Mouse (Mus musculus): ENCODE results near the gene Tgfb3.

Tgfb3 gene

GRCm38 (mm10) chr12:86027000-86027399, 51.8 kb downstream of the Tgfb3 start:
- DNase-seq, result no peak

DNA sequence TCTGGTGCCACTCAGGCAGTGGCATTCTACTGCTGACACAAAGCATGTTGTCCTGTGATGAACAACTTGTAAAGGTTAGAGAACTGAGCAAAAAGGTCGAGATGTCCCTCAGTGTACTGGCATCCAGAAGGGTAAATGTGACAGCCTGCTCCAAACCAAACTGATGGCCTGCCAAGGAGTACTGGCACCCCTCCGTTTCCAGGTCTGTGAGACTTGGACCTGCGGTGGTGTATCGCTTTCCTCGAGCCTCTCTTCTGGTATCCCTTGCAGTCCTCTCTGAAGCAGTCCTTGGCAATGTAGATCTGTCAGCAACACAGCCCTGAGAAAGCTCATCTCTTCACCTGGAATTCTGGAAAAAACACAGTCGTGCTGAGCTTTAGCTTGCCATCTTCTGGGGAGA, 53.4 kb downstream of the Tgfb3 start:
- DNase-seq, result no peak

DNA sequence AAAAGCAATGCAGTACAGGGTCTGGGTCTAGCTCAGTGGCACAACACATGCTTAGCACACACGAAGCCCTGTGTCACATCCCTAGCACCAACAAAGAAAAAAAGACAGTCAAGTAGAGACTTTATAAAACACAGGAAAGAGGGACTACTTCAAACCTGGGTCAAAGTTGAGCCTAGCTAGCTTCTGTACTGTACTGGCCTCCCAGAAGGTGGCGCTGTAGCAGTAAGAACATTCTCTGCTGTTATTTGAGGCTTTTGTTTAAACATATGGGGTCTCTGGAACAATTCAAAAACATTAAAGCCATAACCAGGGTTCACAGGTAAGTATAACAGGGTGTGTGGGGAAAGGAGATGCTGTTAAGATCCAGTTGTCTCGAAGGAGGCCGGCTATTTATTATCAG, 54.4 kb downstream of the Tgfb3 start:
- peak; percentile 52 for DNase-seq

GRCm38 (mm10) chr12:86023081-86023871, 55.6 kb downstream of the Tgfb3 start:
- DNase-seq, result no peak

- DNase-seq, result no peak
These were observed 56.4 kb downstream of the Tgfb3 start for GRCm38 (mm10) chr12:86022282-86022984.

GRCm38 (mm10) chr12:86021583-86021982, 57.3 kb downstream of the Tgfb3 start:
- DNase-seq, result no peak

DNA sequence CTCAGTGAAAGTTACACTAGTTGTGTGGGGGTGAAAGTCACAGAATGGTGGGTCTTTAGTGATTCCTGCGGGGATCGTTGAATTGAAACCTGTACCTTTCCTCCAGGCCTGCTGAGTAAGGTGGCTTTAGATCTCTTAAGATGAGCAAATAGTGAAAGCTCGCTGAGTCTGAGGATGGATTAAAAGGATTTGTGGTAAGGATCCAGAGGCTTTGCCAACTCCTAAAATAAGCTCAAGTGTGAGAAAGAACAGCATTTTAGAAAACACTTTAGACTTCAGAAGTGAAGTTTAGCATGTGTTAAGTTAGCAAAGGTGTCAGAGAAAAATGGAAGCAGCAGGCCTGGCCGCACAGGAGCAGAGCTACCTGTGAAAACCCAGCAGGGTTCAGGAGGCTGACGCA, 61.5 kb downstream of the Tgfb3 start:
- DNase-seq, result no peak

GRCm38 (mm10) chr12:86015114-86015513, 63.7 kb downstream of the Tgfb3 start:
- DNase-seq, result no peak

GRCm38 (mm10) chr12:86014621-86015020, 64.2 kb downstream of the Tgfb3 start:
- DNase-seq, result no peak

DNA sequence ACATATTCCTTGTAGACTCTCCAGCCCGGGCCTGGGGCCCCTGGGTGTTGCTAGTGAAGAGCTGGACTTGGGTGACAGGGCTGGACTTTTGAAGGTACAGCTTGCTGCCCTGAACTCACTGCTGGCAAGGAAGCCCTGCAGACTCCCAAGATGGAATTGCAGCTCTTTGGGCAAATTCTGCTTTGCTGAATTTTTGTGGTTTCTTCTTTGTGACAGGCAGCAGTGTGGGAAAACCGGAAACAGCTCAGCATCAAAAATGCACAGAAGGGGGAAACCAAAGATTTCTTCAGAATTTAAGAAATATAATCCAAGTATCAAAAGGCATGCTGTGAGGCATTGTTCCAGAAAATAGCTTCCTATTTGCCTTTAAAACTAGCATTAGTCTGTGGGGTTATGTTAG, 64.7 kb downstream of the Tgfb3 start:
- DNase-seq, result no peak

DNA sequence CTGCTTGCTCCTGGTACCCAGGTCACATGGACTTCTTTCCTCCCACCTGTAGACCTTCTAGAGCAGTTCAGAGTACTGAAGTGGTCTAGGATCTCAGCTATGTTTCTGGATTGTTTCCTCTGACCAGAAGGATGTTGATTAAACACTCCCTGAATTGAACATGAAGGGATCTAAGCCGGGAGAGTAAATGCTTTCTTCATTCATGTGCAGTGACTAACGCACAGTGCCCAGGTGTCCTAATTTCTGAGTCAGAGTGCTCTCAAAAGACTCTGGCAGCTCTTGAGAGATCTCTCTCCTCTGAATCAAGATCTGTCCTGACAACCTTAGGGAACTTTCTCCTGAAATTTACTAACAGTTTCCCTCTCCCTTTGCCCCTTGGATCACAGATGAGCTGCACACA, 66.6 kb downstream of the Tgfb3 start:
- no peak for DNase-seq

- no peak for DNase-seq
These were observed 68.2 kb downstream of the Tgfb3 start for GRCm38 (mm10) chr12:86010656-86011055.

DNA sequence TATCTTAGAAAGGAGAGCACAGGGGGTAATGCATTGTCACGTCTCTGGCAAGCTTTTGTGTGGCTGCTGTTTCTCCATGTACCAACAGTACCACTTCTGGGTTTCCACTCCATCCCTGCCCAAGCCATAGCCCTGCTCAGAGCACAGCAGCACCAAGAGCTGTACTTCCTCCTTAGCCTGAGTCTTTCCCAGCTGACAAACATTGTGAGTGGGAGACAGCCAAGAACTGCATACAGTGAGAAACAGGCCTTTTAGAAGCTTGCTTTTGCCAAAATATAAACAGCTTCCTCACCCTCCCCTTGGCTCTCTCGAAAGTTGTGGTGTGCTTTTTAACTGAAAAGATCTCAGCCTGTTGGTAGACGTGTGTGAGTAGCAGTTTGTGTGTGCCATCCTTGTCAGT, 71.5 kb downstream of the Tgfb3 start:
- no peak for DNase-seq
